Mouse (Mus musculus) midbrain, postnatal 0 days (tissue): Measurements from ENCODE around the gene Tspo2. TPM values are rescaled to one million over a fixed set of nuclear protein-coding genes. Genes with fewer than 3 reads are reported as not detected.

Experiments
- ATAC-seq: fragments of 200-750 bp; cut with Nextera tagmentation; 2 replicates; pipeline ENCODE4 v1.8.0; 2017; ENCODE audit warnings: moderate number of reproducible peaks, mild to moderate bottlenecking, moderate TSS enrichment, moderate library complexity; ENCODE audit not compliant: low FRiP score
- DNase-seq: peaks from one replicate; pipeline ENCODE4 v3.0.0-alpha.2; 2015; ENCODE audit warnings: low spot score
- H3K27ac ChIP-seq: fragments of 300-500 bp; sonication (generic); 2 replicates; pipeline ENCODE4 v1.5.1; 2014; ENCODE audit warnings: low read depth, mild to moderate bottlenecking, low read length, mixed read lengths
- H3K27me3 ChIP-seq: fragments of 300-500 bp; sonication (generic); 2 replicates; pipeline ENCODE4 v1.6.1; 2014; ENCODE audit warnings: low read length, control low read depth, mixed read lengths; ENCODE audit not compliant: insufficient read depth
- H3K36me3 ChIP-seq: fragments of 300-500 bp; sonication (generic); 2 replicates; pipeline ENCODE4 v1.6.1; 2014; ENCODE audit warnings: low read length, control low read depth, mixed read lengths; ENCODE audit not compliant: insufficient read depth
- H3K4me1 ChIP-seq: fragments of 300-500 bp; sonication (generic); 2 replicates; pipeline ENCODE4 v1.6.1; 2014; ENCODE audit warnings: mild to moderate bottlenecking, control low read depth, antibody characterized with exemption, low read length, mixed read lengths; ENCODE audit not compliant: insufficient read depth
- H3K4me2 ChIP-seq: fragments of 300-500 bp; sonication (generic); 2 replicates; pipeline ENCODE4 v1.6.1; 2014; ENCODE audit warnings: low read depth, mild to moderate bottlenecking, low read length, mixed read lengths; ENCODE audit not compliant: poor library complexity, severe bottlenecking
- H3K4me3 ChIP-seq: fragments of 300-500 bp; sonication (generic); 2 replicates; pipeline ENCODE4 v1.5.1; 2014; ENCODE audit warnings: low read depth, mild to moderate bottlenecking, low read length, moderate library complexity
- H3K9ac ChIP-seq: fragments of 300-500 bp; sonication (generic); replicated peaks from 2 replicates; pipeline ENCODE4 v1.6.1; 2014; ENCODE audit warnings: mild to moderate bottlenecking, low read length, moderate library complexity, mixed read lengths; ENCODE audit not compliant: poor library complexity, severe bottlenecking
- H3K9me3 ChIP-seq: fragments of 300-500 bp; sonication (generic); 2 replicates; pipeline ENCODE4 v1.6.1; 2016; ENCODE audit warnings: low read length, control low read depth
- CTCF ChIP-seq: IDR thresholded peaks from 2 replicates; pipeline ENCODE4 v1.5.1; 2016; ENCODE audit warnings: antibody characterized with exemption, mild to moderate bottlenecking
- WGBS: fragments of 180-500 bp; shearing (Covaris S2); extraction: QIAGEN DNeasy Blood & Tissue Kit; methylation state at CpG from one replicate; pipeline ENCODE4 v1.1.7; 2014; 5-methylcytosine and 5-hydroxymethylcytosine counted together
- polyA plus RNA-seq: library from polyadenylated mRNA; unstranded; fragments of >200 nt; fragmentation: Nextera tagmentation; extraction: Ambion mirVana; gene quantifications from 2 replicates; pipeline ENCODE4 v1.2.1, GENCODE M21; 2015
- total RNA-seq: library from RNA; depleted of rRNA; stranded (reverse); fragments of >200 nt; gene quantifications from 2 replicates; pipeline ENCODE4 v1.2.3, GENCODE M21; 2014

Gene Tspo2
- total and polyA plus RNA-seq, 2 experiments from 2014 or later, result 0.22 to 0.74 TPM

- TF ChIP-seq CTCF, result no peak
- no peaks in the 10 kb centered on the region for H3K27me3 ChIP-seq
- 0 out of 2 replicates have a peak, but pooled peaks cover 1% of the 10 kb centered on the region for H3K36me3 ChIP-seq
- 1% methylated on average over 13 of the region's 13 CpGs for WGBS
- ATAC-seq (peak; percentile 4), DNase-seq (peak; percentile 51)
- H3K9ac ChIP-seq, result peak overlapping the region; percentile 55
- H3K27ac ChIP-seq, result peak overlapping the region; percentile 87
- H3K4me3 ChIP-seq, result peak overlapping the region; percentile 46
- H3K4me2 ChIP-seq, result peak overlapping the region; percentile 76
- H3K9me3 ChIP-seq, result no peaks in the 10 kb centered on the region
- no peaks in the 10 kb centered on the region for H3K4me1 ChIP-seq
Measured at GRCm38 (mm10) chr17:48410299-48410785, 41.0 kb downstream of the Tspo2 start.

- Histone ChIP-seq H3K4me2 (peak within 1 kb of the TSS; percentile 78), H3K27ac (peak within 1 kb of the TSS; percentile 99), H3K9me3 (no peaks in the 10 kb centered on the region), H3K9ac (peak within 1 kb of the TSS; percentile 96), H3K4me1 (no peaks in the 10 kb centered on the region), H3K4me3 (peak within 1 kb of the TSS; percentile 83), H3K27me3 (no peaks in the 10 kb centered on the region), H3K36me3 (no peaks in the 10 kb centered on the region)
- WGBS, result under 1% methylated on average over 82 of the region's 84 CpGs
- peak; percentile 97 for ATAC-seq
- peak; percentile 100 for DNase-seq
- TF ChIP-seq CTCF, result peak; percentile 46
Measured at GRCm38 (mm10) chr17:48409380-48410298, 41.7 kb downstream of the Tspo2 start, which contains the start of the genes Nfya and Oard1. Gene Nfya (minus strand): TSS chr17:48409906. Gene Oard1 (plus strand): TSS chr17:48410014.

- H3K27me3 ChIP-seq, result no peaks in the 10 kb centered on the region
Measured at GRCm38 (mm10) chr17:48408526-48409291, 42.6 kb downstream of the Tspo2 start.

GRCm38 (mm10) chr17:48407910-48408525 lies 43.3 kb downstream of the Tspo2 start:
- no peak for TF ChIP-seq CTCF
- Histone ChIP-seq H3K27me3 (no peaks in the 10 kb centered on the region), H3K27ac (peak overlapping the region; percentile 99), H3K4me2 (peak overlapping the region; percentile 78), H3K36me3 (no peaks in the 10 kb centered on the region), H3K9ac (peak overlapping the region; percentile 96), H3K4me3 (peak overlapping the region; percentile 83), H3K9me3 (no peaks in the 10 kb centered on the region), H3K4me1 (no peaks in the 10 kb centered on the region)
- 9% methylated on average over 8 of the region's 8 CpGs for WGBS
- ATAC-seq, result no peak
- DNase-seq, result no peak

More at GRCm38 (mm10) chr17:48408526-48409291, 42.6 kb downstream of the Tspo2 start:
- ATAC-seq (peak; percentile 17), DNase-seq (peak; percentile 72)
- Histone ChIP-seq H3K9me3 (no peaks in the 10 kb centered on the region), H3K4me2 (peak overlapping the region; percentile 78), H3K9ac (peak overlapping the region; percentile 96), H3K27ac (peak overlapping the region; percentile 99), H3K4me3 (peak overlapping the region; percentile 83), H3K4me1 (no peaks in the 10 kb centered on the region), H3K36me3 (no peaks in the 10 kb centered on the region)
- 2% methylated on average over 29 of the region's 47 CpGs for WGBS
- no peak for TF ChIP-seq CTCF

- Histone ChIP-seq H3K4me3 (no peak overlapping the region), H3K36me3 (no peaks in the 10 kb centered on the region), H3K27ac (no peak overlapping the region), H3K9ac (no peak overlapping the region), H3K9me3 (no peaks in the 10 kb centered on the region), H3K27me3 (no peaks in the 10 kb centered on the region), H3K4me1 (no peaks in the 10 kb centered on the region), H3K4me2 (no peak overlapping the region)
- WGBS, result 88% methylated on average over 4 of the region's 4 CpGs
- TF ChIP-seq CTCF, result no peak
- ATAC-seq (no peak), DNase-seq (no peak)
Measured at GRCm38 (mm10) chr17:48407154-48407553, 44.2 kb downstream of the Tspo2 start.
